Mouse (Mus musculus) kidney, postnatal 36 days (tissue): ENCODE data around the gene P2ry6.
A peak's percentile ranks its signal among the peaks of the same experiment; 100 is the strongest.

Experiments
- DNase-seq, 2 experiments: peaks; one replicate each; pipeline ENCODE4 v3.0.0; 2021 to 2022; ENCODE audit warnings: mixed read lengths in 2 of 2

P2ry6 gene

DNA sequence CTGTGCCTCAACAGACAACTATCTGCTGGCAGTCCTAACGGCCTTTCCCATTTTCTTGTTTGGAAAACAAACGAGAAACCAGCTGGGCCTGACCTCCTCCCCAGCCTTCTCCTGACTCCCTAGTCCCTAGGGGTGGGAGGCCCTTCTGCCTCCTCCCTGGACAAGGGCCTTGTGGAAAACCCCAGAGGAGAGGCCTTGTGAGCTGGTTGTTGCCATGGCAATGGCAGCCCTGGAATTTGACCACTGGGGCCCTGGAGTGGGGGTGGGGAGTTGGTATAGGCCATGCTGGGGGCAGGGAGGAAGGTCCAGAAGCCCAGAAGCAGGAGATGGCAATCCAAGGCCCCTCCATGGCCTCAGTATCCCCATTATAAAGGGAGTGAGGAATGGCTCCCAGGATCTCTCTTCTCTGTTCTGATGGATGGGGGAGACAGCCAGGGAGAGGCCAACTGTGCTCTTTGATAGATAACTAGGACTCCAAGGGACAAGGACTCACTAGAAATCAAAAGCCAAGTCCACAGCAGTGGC, 63.1 kb downstream of the P2ry6 start:
- peak; percentile 79 to 83 for DNase-seq

DNA sequence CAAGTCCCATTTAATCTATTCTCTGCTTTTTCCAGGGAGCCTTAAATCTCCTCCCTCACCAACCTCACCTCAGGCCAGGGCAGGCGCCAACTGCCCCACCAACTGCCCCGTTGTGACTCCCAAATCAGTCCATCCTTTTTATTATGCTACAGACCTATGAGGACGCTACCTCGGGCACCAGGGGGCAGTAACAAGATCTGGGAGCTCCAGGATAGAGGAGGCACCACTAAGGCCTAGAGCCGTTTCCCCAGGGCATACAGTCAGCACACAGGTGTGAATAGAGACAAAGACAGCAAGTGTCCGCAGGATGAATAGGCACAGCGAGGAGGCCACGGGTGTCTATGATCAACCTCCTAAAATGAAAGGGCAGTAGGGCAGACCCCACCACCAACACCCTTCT, 65.9 kb downstream of the P2ry6 start:
- peak; percentile 72 to 86 for DNase-seq

DNA sequence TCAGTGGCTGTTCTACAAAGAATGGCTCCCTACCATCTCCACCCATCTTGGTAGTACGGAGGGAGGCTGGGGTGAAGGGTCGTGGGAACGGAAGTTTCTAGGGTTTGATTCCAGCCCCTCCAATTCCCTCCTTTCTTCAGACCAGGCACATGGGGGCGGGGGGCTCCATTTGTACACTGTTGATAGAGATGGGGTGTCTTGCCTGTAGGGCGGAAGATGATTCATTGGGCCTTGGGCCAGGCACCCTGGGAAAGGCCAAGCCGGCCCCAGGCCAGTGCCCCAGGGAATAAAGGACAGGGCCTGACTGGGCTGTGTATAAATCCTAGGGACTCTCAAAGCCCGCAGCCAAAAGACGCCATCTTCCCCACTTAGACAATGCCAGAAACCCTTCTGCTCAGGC, 66.4 kb downstream of the P2ry6 start:
- DNase-seq = peak; percentile 53 to 65

DNA sequence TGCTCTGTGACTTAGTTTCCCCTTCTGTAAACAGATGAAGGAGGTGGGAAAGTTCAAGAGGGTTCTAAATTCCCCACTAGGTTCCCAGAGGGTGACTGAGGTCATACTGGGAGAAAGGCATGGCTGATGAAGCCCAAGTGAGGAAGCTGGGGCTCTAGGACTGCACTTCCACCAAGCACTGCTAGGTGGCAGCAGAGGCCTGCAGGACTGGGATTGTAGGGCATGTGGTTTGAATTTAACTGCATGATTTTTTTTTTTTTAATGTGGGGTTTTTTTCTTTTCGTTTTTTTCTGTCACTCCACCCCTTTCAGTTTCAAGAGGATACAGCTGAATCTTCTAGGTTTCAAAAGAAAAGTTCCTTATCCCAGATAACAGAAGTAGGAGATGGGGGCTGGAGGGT, 67.2 kb downstream of the P2ry6 start:
- peak; percentile 82 to 91 for DNase-seq

DNA sequence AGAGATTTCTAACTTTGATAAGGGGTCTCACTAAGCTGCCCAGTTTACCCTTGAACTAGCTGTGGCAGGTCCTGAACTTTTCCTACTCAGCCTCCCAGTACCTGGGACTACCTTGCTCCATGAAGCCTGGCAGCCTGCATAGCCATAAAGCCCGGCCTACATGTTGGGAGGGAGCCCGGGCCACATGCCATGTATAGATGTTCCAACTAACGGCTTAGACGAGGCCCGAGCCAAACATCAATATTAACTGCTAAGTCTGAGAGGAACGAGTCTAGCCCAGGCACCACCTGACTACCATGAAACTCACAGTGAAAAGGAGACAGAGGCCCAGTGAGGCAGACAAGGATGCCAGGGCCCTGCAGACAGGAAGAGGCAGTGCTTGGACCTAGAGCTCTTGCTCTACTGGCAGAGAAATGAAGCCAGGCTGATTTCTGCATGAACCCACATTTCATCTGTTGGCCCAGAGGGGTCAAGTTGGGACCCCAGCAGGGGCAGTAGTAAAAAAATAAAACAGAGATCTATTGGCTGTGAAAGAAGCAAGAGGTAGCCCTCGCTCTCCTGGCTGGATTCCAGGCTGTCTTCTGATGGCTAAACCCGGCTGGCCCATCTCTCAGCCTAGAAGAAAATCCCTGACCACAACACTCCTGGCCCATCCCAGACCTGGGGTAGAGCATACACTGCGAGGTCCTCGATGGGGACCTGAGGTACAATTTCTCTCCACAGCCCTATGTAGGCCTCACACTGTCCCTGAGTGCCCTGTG, 68.2 kb downstream of the P2ry6 start:
- DNase-seq = no peak

DNA sequence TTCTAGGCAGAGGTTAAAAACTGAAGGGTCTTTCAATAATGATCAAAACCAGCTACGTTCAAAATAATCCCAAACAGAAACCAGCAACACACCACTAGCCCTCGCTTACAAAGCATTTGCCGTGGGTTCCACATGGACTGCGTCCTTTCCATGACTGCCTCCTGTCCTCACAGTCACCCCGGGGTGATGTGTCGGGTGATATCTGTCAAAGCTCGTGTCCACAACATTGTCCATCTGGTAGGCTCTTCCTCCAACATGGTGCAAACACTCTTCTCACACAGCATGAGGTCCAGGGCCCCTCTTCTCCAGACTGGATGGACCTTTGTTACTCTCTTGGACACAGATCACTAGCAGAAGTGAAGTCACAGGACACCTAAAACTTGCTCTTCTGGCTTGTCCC, 69.4 kb downstream of the P2ry6 start:
- DNase-seq = no peak

DNA sequence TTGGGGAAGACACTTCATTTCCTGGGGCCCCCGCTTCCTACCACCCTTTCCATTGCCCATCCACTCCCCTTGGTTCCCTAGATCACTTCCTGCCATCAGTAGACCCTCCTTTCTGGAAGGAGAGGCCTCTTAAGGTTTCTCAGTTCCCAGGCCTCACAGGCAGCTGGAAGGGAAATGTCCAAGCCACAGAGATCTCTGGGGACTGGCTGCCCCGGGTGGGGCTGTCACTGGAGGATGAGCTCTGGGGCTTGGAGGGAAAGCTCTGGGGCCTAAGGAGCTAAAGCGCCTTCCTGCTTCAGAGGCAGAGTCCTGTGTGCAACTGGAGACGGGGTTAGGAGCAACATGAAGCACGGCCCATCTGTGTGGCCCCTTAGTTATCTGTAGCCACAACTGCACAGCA, 69.8 kb downstream of the P2ry6 start:
- DNase-seq = no peak

DNA sequence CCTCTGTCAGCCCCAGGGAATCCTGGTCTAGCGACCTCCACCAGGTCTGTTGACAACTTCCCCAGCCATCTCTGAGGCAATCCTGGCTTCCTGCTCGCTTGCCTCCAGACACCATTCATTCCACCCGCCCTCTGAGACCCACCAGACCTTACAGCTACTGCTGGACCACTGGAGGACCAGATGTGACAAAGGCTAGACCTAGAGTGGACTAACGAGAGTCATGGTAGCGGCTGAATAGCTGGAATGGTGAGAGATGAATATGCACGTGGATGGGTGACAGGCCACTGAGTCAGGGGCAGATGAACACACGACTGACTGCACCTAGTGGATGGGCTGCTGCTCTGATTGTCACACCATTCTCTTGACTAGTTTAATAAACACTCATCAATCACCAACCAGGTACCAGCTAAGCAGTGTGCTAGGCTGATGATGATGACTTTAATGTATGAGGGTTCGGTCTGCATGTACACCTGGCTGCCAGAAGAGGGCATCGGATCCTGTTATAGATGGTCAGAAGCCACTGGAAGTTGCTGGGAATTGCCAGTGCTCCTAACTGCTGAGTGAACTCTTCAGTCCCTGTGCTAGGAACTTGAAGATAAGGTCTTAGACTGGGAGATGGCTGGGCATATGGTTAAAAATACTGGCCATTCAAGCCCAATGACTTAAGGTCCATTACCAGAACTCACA, 71.9 kb downstream of the P2ry6 start:
- peak in 1 of 2 experiments; percentile 48 for DNase-seq

DNA sequence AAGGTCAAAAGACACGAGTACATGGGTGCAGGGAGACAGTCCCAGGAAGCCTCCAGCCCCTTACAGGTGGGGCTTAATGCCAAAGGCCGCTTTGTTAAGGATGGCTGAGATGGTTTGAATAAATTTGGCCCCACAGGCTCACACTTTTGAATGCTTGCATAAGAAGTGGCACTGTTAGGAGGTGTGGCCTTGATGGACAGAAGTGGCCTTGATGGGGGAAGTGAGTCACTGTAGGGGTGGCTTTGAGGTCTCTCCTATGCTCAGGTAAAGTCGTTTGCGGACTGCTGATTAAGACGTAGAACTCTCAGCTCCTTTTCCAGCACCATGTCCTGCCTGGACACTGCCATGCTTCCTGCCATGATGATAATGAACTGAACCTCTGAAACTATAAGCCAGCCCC, 76.6 kb downstream of the P2ry6 start:
- peak in 1 of 2 experiments; percentile 38 for DNase-seq

DNA sequence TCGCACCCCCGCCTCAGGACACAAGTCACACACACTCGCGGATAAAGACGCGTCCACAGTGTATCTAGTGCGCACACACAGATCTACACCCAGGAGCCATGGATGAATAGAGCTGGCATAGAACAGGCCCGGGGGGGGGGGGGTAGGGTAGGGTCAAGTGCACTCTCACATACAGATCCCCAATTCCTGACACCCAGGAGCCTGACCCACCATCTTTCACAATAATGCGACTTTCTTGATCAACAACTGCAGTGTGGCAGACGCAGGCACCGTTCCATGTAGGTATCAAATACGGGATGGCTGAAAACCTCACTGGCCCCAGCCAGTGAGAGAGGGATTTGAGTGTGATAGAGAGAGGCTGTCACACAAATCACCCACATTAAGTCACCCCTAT, 79.6 kb downstream of the P2ry6 start:
- DNase-seq = no peak

DNA sequence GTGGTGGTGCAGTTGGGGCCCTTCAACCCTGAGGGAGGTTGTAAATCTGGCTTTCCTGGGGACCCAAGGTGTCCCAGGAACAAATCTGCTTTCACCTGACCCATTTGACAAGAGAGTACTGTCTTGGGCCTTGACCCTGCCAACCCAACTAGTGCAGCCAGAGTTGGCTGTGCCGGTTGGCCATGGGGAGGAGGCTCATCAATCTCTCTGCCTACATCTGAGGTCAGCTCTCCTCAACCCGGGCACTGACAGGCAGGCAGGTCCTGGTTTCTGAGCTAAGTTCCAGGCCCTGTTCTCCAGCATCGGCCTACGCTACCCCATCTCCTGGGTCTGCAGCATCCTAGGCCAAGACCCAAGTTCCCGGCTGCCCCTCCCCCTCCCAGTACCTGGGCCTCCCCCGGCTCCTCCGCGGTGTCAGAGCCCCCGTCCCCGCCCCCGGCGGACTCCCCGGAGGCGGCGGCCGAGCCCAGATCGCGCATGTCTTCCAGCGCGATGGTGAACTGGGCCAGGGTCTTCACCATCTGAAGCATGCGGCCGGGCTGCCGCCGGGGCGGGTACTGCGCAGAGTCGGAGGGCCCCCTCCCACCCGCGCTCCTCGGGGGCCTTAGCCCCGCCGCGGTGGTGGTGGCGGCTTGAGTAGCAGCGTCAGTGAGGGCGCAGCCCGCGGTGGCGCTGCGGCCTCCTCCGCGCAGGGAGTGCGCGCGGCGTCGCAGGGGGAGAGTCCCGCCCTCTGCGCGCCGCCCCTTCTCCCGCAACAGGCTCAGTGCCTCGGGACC, 80.2 kb downstream of the P2ry6 start:
- peak in 1 of 2 experiments; percentile 31 for DNase-seq

DNA sequence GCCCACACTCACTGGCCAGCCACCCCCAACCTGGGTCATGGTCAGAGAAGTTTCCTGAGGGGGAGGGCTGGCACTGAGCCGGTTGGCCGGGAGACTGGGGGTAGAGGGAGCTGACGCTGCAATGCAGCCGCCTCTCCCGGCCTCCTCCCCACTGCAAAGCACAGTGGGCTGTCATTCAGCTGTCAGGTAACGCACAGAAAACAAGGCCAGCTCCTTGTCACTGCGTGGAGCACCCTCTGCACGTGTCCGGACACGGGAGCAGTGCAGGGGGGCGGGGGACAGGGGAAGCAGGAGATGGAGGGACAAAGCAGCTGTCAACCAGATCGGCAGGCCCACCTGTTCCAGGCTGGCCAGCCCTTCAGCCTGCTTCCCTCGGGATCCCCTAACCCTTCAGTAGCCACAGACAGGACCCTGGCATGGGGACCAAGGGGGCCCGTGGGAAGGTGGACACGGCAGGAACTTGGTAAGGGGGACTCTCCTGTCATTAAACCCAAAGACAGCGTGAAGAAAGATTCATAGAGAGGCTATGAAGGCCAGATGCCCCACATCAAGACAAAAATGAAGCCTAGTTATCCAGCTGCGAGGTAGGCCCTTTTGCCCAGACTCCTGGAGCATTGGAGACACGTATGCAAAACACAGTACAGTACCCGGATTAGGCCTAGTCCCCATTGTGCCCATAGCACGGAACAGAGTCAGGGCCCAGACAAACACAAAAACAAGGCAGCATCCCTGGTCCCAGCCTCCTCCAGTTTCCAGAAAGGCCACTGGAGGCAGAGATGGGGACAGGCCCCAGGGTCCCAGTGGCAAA, 81.0 kb downstream of the P2ry6 start:
- DNase-seq = peak; percentile 46 to 49
